Mouse (Mus musculus) heart, embryonic 14.5 days (tissue): ENCODE data around the gene Chrna4. TPM values are rescaled to one million over a fixed set of nuclear protein-coding genes. Genes with fewer than 3 reads are reported as not detected.

ENCODE experiments used
- ATAC-seq: fragments of 200-750 bp; cut with Nextera tagmentation; 2 replicates; pipeline ENCODE4 v1.8.0; 2017; ENCODE audit warnings: low read depth, moderate TSS enrichment; ENCODE audit not compliant: insufficient number of reproducible peaks, insufficient read depth, low FRiP score
- H3K27ac ChIP-seq, 2 experiments: fragments of 200-500 bp in 1 of 2; fragments of 300-500 bp in 1 of 2; sonication (generic) in 1 of 2; replicated peaks in 1 of 2; 2 replicates each; pipeline ENCODE4 v1.5.1; 2012 to 2014; ENCODE audit warnings: low read depth in 2 of 2, low read length in 2 of 2, control low read depth in 1 of 2, mild to moderate bottlenecking in 1 of 2, mixed read lengths in 1 of 2; ENCODE audit not compliant: control insufficient read depth in 1 of 2, insufficient read depth in 1 of 2
- H3K27me3 ChIP-seq: fragments of 300-500 bp; sonication (generic); 2 replicates; pipeline ENCODE4 v1.6.1; 2014; ENCODE audit warnings: mild to moderate bottlenecking, low read length, control low read depth; ENCODE audit not compliant: control insufficient read depth, insufficient read depth
- H3K36me3 ChIP-seq: fragments of 300-500 bp; sonication (generic); 2 replicates; pipeline ENCODE4 v1.6.1; 2014; ENCODE audit warnings: mild to moderate bottlenecking, control low read depth, low read length, mixed read lengths; ENCODE audit not compliant: control insufficient read depth, insufficient read depth
- H3K4me1 ChIP-seq, 2 experiments: fragments of 200-500 bp in 1 of 2; fragments of 300-500 bp in 1 of 2; sonication (generic) in 1 of 2; 2 replicates each; pipeline ENCODE4 v1.6.1; 2012 to 2014; ENCODE audit warnings: low read length in 2 of 2, control low read depth in 1 of 2, mixed read lengths in 1 of 2; ENCODE audit not compliant: control insufficient read depth in 2 of 2, insufficient read depth in 2 of 2
- H3K4me2 ChIP-seq: fragments of 300-500 bp; sonication (generic); 2 replicates; pipeline ENCODE4 v1.6.1; 2014; ENCODE audit warnings: mild to moderate bottlenecking, low read length
- H3K4me3 ChIP-seq, 2 experiments: fragments of 200-500 bp in 1 of 2; fragments of 300-500 bp in 1 of 2; sonication (generic) in 1 of 2; 2 replicates each; pipeline ENCODE4 v1.5.1; 2012 to 2014; ENCODE audit warnings: low read length in 2 of 2, mild to moderate bottlenecking in 2 of 2, control low read depth in 1 of 2, low read depth in 1 of 2, moderate library complexity in 1 of 2; ENCODE audit not compliant: control insufficient read depth in 1 of 2, insufficient read depth in 1 of 2
- H3K9ac ChIP-seq: fragments of 300-500 bp; sonication (generic); 2 replicates; pipeline ENCODE4 v1.6.1; 2014; ENCODE audit warnings: mild to moderate bottlenecking, low read length
- H3K9me3 ChIP-seq: fragments of 300-500 bp; sonication (generic); 2 replicates; pipeline ENCODE4 v1.6.1; 2016; ENCODE audit warnings: low read length, control low read depth; ENCODE audit not compliant: control insufficient read depth
- WGBS: fragments of 180-500 bp; shearing (Covaris S2); extraction: QIAGEN DNeasy Blood & Tissue Kit; methylation state at CpG from one replicate; pipeline ENCODE4 v1.1.7; 2014; 5-methylcytosine and 5-hydroxymethylcytosine counted together
- polyA plus RNA-seq: library from polyadenylated mRNA; unstranded; fragments of >200 nt; fragmentation: Nextera tagmentation; extraction: Ambion mirVana; gene quantifications from 2 replicates; pipeline ENCODE4 v1.2.1, GENCODE M21; 2014

Gene Chrna4
- polyA plus RNA-seq, 1 experiment from 2014 or later, result 0.07 TPM

DNA sequence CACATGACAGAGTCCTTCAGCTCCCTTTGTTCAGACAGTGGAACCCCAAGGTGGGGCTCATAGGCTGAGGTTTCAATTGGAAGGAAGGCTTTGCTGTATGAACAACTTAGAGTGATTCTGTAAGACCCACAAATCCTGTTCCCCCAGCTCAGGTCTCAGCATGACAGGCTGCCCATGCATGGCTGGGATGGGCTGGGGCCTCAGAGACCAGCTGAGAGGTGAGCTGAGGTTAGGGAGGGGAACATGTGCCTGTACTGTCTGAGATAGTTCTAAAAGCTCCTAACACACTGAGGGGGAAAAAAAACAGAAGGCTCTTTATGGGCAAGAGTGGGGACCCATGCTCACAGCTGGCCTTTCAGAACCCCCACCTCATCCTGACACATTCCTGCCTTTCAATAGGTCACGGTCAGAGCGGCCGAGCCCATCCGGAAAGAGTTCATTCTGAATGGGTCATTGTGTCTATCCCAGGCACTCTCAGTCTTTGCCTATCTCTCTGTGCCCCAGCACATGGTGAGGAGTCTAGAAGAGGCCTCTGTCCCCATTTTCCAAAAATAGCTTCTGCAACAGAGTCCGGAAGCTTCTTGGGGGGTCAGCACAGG is 55.8 kb downstream of the Chrna4 start:
- WGBS, result 28% methylated on average over 5 of the region's 5 CpGs
- Histone ChIP-seq H3K4me3 (no peak overlapping the region), H3K36me3 (peaks cover 11% of the 10 kb centered on the region), H3K9me3 (no peaks in the 10 kb centered on the region), H3K9ac (no peak overlapping the region), H3K4me1 (peaks cover 7 to 9% of the 10 kb centered on the region in 2 experiments), H3K27me3 (no peaks in the 10 kb centered on the region), H3K27ac (no peak overlapping the region), H3K4me2 (no peak overlapping the region)
- no peak for ATAC-seq

DNA sequence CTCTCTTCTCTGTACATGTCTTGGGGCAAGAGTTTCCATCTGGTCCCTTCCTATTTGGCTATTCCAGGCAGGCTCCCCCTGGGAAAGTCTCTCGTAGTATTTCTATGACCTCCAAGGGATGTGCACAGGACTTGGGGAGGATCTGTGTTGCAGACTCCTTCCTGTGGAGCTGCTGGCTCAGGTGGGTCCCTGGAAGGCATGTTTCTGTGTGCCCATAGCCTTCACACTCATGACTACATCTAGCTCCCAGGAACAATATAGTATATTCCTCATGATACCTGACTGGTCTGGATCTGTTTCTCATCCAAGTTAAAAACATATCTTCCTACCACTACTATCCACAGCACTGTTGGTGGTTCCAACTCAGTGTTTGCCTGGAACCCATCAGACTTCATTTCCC is 56.3 kb downstream of the Chrna4 start:
- ATAC-seq, result no peak
- H3K9me3 ChIP-seq, result no peaks in the 10 kb centered on the region

DNA sequence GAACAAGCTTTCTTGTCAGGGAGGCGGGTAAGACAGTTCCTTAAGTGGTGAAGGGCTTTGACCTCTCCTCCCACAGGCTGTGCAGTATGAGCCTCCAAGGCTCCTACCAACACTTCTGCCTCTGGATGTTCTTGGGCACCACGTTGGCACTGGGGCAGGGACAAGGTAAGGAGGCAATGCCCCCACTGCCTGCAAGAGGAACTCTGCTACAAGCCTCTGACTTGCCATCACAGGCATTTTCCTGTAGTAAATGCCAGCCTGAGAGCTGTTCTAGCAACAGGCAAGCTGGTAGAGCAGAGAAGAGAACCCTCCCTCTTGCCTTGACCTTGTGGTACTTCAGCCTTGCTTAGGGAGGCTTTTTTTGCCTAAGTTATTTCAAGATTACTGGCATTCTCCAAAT is 56.9 kb downstream of the Chrna4 start, which contains the start of gene Col20a1:
Col20a1 (plus strand) TSS at position 87 of the 400 bp plus-strand sequence.
- H3K4me3 ChIP-seq, result no peak within 1 kb of the TSS
- no peaks in the 10 kb centered on the region for H3K27me3 ChIP-seq
- H3K4me2 ChIP-seq, result no peak within 1 kb of the TSS
- no peak within 1 kb of the TSS for H3K9ac ChIP-seq
- ATAC-seq, result no peak
- no peaks in the 10 kb centered on the region for H3K9me3 ChIP-seq
- 39% methylated on average over 2 of the region's 2 CpGs for WGBS
- H3K36me3 ChIP-seq, result peaks cover 22% of the 10 kb centered on the region
- H3K27ac ChIP-seq, result no peak within 1 kb of the TSS
- H3K4me1 ChIP-seq, result peaks cover 7 to 9% of the 10 kb centered on the region in 2 experiments

More for the DNA sequence above, 56.3 kb downstream of the Chrna4 start:
- Histone ChIP-seq H3K27ac (no peak overlapping the region), H3K4me3 (no peak overlapping the region), H3K27me3 (no peaks in the 10 kb centered on the region), H3K36me3 (peaks cover 16% of the 10 kb centered on the region), H3K4me1 (peaks cover 7 to 9% of the 10 kb centered on the region in 2 experiments), H3K9ac (no peak overlapping the region), H3K4me2 (no peak overlapping the region)
- 61% methylated on average over 1 of the region's 1 CpGs for WGBS

DNA sequence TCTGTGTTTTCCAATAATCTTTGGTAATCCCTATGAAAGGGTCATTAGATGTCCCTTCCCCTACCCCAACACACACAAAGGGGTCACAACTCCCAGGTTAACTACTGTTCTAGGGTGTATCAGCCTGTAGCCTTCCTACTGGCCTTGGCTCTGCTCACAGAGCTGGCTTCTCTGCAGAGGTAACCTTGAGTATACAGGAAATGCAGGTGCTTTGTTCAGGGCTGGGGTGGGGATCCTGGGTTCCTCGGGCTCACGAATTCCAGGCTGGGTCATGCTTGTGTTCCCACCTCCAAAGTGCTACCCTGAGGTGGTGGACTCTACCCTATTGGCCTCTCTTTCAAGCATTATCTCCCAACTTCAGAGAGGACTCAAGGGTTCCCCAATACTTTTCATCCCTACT is 57.7 kb downstream of the Chrna4 start:
- Histone ChIP-seq H3K27ac (no peak overlapping the region), H3K4me2 (no peak overlapping the region), H3K9ac (no peak overlapping the region), H3K9me3 (no peaks in the 10 kb centered on the region), H3K4me1 (peaks cover 7 to 9% of the 10 kb centered on the region in 2 experiments), H3K36me3 (peaks cover 30% of the 10 kb centered on the region), H3K4me3 (no peak overlapping the region), H3K27me3 (no peaks in the 10 kb centered on the region)
- no peak for ATAC-seq
- WGBS, result 86% methylated on average over 2 of the region's 2 CpGs

DNA sequence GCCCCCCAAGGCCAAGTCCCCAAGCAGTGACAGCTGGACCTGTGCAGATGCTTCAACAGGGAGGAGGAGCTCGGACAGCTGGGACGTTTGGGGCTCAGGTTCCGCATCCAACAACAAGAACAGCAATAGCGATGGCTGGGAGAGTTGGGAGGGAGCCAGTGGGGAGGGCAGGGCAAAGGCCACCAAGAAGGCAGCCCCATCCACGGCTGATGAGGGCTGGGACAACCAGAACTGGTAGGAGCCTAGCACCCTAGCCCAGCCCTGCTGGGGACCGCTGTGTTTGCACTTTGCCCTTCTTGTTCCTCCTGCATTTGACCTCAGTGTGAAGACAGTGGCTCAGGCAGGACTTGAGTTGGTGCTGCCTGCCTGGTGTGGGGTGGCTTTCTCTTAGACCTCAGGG is 62.2 kb downstream of the Chrna4 start:
- no peak for ATAC-seq
- H3K9ac ChIP-seq, result no peak overlapping the region
- H3K4me2 ChIP-seq, result no peak overlapping the region
- 85% methylated on average over 6 of the region's 6 CpGs for WGBS
- H3K4me1 ChIP-seq, result no peaks in the 10 kb centered on the region
- H3K4me3 ChIP-seq, result no peak overlapping the region
- no peaks in the 10 kb centered on the region for H3K27me3 ChIP-seq
- H3K27ac ChIP-seq, result no peak overlapping the region
- H3K36me3 ChIP-seq, result peaks cover 75% of the 10 kb centered on the region
- no peaks in the 10 kb centered on the region for H3K9me3 ChIP-seq

Other genes starting within 250 kb of the Chrna4 start
- 42.6 and 45.7 TPM in 2 replicates for gene Ythdf1, start 122.6 kb downstream of the Chrna4 start, polyA plus RNA-seq
- 0.39 TPM in 1 of 2 replicates, not detected in the other for gene Birc7, start 114.5 kb downstream of the Chrna4 start, polyA plus RNA-seq
- 47.5 and 57.4 TPM in 2 replicates for gene Nkain4, start 88.8 kb downstream of the Chrna4 start, polyA plus RNA-seq
- 53.7 and 59.0 TPM in 2 replicates for gene Arfgap1, start 76.3 kb downstream of the Chrna4 start, polyA plus RNA-seq
- gene Col20a1, start 57.0 kb downstream of the Chrna4 start, polyA plus RNA-seq, result 0.12 and 0.36 TPM in 2 replicates
- 0.11 TPM in 1 of 2 replicates, not detected in the other for gene Kcnq2, start 91.8 kb upstream of the Chrna4 start, polyA plus RNA-seq
- 22.6 and 24.7 TPM in 2 replicates for gene Eef1a2, start 113.5 kb upstream of the Chrna4 start, polyA plus RNA-seq
- 181 and 193 TPM in 2 replicates for gene Ppdpf, start 143.7 kb upstream of the Chrna4 start, polyA plus RNA-seq
- gene Ptk6, start 159.2 kb upstream of the Chrna4 start, polyA plus RNA-seq, result not detected in 2 replicates
- gene Srms, start 169.6 kb upstream of the Chrna4 start, polyA plus RNA-seq, result 0.08 and 0.09 TPM in 2 replicates
- not detected in 2 replicates for gene Fndc11, start 176.5 kb upstream of the Chrna4 start, polyA plus RNA-seq
- 1.3 and 1.6 TPM in 2 replicates for gene Helz2, start 198.5 kb upstream of the Chrna4 start, polyA plus RNA-seq
- 9.1 and 9.9 TPM in 2 replicates for gene Gmeb2, start 244.5 kb upstream of the Chrna4 start, polyA plus RNA-seq